Mouse (Mus musculus) erythroid progenitor cell, adult 5-6 weeks (primary cell): Measurements from ENCODE around the gene Atp1b1. TPM values are rescaled to one million over a fixed set of nuclear protein-coding genes. Genes with fewer than 3 reads are reported as not detected.

Experiments used
- ATAC-seq: replicated peaks from 2 replicates; pipeline ENCODE4 v1.8.0; 2016; ENCODE audit warnings: moderate number of reproducible peaks, mild to moderate bottlenecking, moderate TSS enrichment, inconsistent platforms; ENCODE audit not compliant: poor library complexity, low FRiP score, severe bottlenecking
- total RNA-seq, 2 experiments: library from RNA; stranded (forward) in 1 of 2; stranded (reverse) in 1 of 2; fragments of 150-400 nt in 1 of 2; fragments of 186-747, 209-891 nt in 1 of 2; gene quantifications; 2 replicates each; pipeline versions ENCODE4 v1.2.3 to v1.2.4; 2015 to 2017; ENCODE audit warnings: low replicate concordance in 2 of 2

The Atp1b1 gene
- total RNA-seq, 2 experiments from 2014 or later = 30.4 to 41.5 TPM

DNA sequence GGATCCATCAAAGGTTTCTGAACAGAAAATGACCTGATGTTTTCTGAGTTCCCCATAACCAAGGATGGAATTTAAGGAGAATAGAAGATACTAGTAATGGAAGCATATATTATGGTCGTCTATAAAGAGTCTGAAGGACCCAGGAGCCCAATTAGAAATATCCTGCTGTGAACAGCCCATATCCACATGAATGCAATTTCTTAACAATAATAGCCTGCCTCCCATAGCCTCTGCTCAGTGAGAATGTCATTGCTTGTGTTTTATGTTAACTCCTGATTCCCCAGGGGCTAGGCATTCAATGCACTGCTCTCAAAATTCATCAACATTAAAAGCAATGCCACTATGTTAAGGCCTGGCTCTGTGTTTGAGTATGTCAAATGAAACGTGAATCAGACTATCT lies 49.5 kb downstream of the Atp1b1 start:
- ATAC-seq = no peak

- ATAC-seq = no peak
Observed at GRCm38 (mm10) chr1:164406506-164406905, 51.6 kb downstream of the Atp1b1 start.

DNA sequence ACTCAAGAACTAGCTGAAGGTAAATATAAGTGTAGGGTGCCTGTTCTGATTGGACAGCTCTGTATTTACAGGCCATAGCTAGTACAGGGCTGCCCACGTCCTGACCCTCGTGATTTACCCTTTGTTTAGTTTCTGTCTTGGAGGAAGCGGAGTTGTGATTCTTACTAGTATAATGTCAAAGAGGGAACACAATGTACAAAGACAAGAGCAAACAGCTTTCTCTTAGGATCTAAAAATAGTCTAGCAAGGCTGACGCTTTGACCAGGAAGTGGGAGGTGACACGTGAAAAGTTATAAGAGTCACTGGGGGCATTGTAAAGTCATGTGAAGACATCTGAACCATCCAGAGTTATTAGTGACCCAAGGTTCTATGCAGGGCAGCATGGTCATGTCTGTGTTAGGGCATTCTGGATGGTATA lies 52.8 kb downstream of the Atp1b1 start:
- no peak for ATAC-seq

- no peak for ATAC-seq
Observed at GRCm38 (mm10) chr1:164399578-164399977, 58.6 kb downstream of the Atp1b1 start.

GRCm38 (mm10) chr1:164397672-164398071 lies 60.5 kb downstream of the Atp1b1 start:
- no peak for ATAC-seq

- no peak for ATAC-seq
Observed at GRCm38 (mm10) chr1:164395131-164395780, 62.9 kb downstream of the Atp1b1 start.

DNA sequence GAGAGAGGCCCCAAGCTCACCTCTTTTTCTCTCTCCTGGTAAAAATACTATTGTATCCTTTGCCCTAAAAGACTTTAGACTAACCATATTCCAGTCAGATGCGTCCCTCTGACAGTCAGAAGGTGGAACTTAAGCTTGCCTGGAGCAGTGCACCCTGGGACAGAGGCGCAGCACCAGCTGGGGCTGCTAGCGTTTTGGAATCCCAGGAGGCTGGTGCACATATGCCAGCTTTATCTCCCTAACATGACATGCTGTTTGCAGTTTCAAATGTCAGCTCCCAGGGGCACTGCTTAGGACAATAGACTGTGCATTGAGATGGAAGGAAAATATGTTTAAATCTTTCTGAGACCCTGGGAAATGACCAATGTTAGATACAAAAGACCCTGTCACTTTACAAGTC lies 66.0 kb downstream of the Atp1b1 start:
- no peak for ATAC-seq

DNA sequence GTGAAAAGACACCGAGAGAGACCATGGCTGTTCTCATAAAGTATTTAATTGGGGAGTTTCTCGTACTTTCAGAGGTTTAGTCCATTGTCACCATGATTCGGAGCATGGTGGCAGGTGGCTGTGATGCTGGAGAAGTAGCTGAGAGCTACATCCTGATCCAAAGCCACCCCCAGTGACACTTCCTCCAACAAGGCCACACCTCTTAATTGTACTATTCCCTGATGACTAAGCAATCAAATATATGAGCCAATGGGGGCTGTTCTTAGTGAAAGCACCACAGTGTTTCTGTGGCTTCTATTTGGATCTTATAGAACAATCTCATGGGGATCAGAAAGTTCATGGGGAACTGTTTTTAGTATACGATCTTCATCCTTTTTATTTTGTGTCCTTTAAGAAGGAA lies 68.4 kb downstream of the Atp1b1 start:
- no peak for ATAC-seq

Other genes starting within 250 kb of the Atp1b1 start
- 16.2 and 21.8 TPM in 2 replicates for gene Slc19a2, start 209.3 kb downstream of the Atp1b1 start, total RNA-seq (2015; ENCODE audit: low replicate concordance)
- 1.6 and 5.4 TPM in 2 replicates for gene Slc19a2, start 209.3 kb downstream of the Atp1b1 start, total RNA-seq (2017; ENCODE audit: low replicate concordance)
- gene Ccdc181, start 182.8 kb downstream of the Atp1b1 start, total RNA-seq (2015; ENCODE audit: low replicate concordance) = 1.7 and 15.5 TPM in 2 replicates
- 8.4 and 9.0 TPM in 2 replicates for gene Ccdc181, start 182.8 kb downstream of the Atp1b1 start, total RNA-seq (2017; ENCODE audit: low replicate concordance)
- 3.8 and 14.1 TPM in 2 replicates for gene Nme7, start 154.2 kb downstream of the Atp1b1 start, total RNA-seq (2015; ENCODE audit: low replicate concordance)
- 5.3 and 13.7 TPM in 2 replicates for gene Nme7, start 154.2 kb downstream of the Atp1b1 start, total RNA-seq (2017; ENCODE audit: low replicate concordance)
- gene Blzf1, start 150.9 kb downstream of the Atp1b1 start, total RNA-seq (2015; ENCODE audit: low replicate concordance) = 5.4 and 11.3 TPM in 2 replicates
- 10.1 and 17.5 TPM in 2 replicates for gene Blzf1, start 150.9 kb downstream of the Atp1b1 start, total RNA-seq (2017; ENCODE audit: low replicate concordance)